Mouse (Mus musculus): ENCODE data around the gene Mmp15. TPM values are rescaled to one million over a fixed set of nuclear protein-coding genes. Genes with fewer than 3 reads are reported as not detected.

The Mmp15 gene
- 24.7 and 32.6 TPM in 2 replicates for polyA plus RNA-seq (2012; rRNA removed; ENCODE audit: low replicate concordance)

DNA sequence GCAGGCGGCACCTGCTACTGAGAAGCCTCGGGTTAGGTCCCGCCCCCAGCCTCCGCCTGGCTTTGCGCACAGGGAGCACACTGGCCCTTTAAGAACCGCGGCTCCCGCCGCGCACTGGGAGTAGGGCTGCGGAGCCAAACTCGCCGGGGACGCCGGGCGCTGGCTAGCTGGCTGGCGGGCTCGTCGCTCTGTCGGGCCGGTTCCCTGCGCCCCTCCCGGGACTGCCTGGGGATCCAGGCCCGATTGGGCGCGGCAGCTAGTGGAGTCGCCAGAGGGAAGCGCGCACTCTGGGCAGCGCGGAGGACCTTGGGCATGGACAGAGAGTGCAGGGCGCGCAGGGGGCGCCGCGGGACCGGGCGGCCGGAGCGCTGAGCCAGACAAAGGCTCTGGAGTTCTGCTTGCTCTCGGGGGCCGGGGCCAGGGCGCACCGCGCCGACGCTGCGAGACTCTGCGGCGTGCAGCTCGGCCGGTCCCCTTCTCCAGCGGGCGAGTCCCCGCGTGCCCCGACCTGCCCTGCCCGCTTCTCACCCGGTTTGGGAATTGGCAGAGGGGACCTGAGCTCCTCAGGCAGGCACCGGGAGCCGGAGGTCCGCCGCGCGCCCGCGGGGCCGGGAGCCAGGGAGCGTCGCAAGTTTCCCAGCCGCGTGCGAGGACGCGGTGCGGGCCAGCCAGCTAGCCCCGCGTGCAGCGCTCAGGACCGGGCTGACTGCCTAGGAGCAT lies at the start of gene Mmp15:
Gene Mmp15 (plus strand): TSS at position 118 of the 720 bp plus-strand sequence.

GRCm38 (mm10) chr8:95306431-95306830 lies 45.6 kb upstream of the Mmp15 start, which contains the start of gene Cngb1:
TSS of gene Cngb1 (minus strand) at chr8:95306585.

GRCm38 (mm10) chr8:95310342-95310970 lies 41.6 kb upstream of the Mmp15 start, which contains the start of gene Tepp:
TSS of gene Tepp (plus strand) at chr8:95310566.

DNA sequence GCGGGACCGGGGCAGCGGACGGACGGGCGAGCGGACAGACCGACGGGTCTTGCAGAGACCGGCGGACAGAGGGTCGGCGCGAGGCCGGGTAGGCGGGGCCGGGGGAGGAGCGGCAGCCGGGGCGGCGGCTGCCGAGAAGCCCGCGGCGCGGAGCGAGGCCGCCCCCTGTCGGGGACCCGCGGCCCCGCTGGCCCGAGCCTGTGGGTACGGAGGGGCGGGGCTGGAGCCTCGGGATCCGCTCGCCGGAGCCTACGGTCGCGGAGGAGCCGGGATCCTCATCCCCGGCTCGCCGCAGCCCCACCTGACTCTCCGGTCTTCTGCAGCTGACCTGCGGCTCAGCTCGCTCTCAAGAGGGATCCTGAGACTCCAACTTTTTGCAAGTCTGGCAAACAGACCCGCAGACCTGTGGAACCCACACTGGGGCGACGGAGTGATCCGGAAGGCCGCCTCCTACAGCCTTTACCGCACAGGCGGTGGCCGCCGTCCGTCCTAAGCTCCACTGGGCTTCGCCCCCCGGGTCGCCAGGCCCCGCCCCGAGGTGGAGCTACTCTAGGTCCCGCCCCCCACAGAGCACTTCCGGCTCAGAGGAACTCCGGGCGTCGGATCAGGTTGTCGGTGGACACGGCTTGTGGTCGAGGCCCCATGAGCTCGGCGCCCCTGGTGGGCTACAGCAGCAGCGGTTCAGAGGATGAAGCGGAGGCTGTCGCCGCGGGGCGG lies 20.2 kb upstream of the Mmp15 start, which contains the start of the genes Zfp319 and Usb1:
Gene Zfp319 (minus strand): TSS at position 231 of the 717 bp plus-strand sequence.
Gene Usb1 (plus strand): TSS at position 565 of the 717 bp plus-strand sequence.

Other genes starting within 250 kb of the Mmp15 start
- gene Kifc3, start 149.5 kb upstream of the Mmp15 start, polyA plus RNA-seq (2012; rRNA removed; ENCODE audit: low replicate concordance) = 67.6 and 72.0 TPM in 2 replicates
- gene Cngb1, start 45.7 kb upstream of the Mmp15 start, polyA plus RNA-seq (2012; rRNA removed; ENCODE audit: low replicate concordance) = 0.44 and 0.69 TPM in 2 replicates
- not detected in 2 replicates for gene Tepp, start 41.7 kb upstream of the Mmp15 start, polyA plus RNA-seq (2012; rRNA removed; ENCODE audit: low replicate concordance)
- gene Zfp319, start 20.3 kb upstream of the Mmp15 start, polyA plus RNA-seq (2012; rRNA removed; ENCODE audit: low replicate concordance) = 5.1 and 5.7 TPM in 2 replicates
- 18.0 and 20.1 TPM in 2 replicates for gene Usb1, start 20.0 kb upstream of the Mmp15 start, polyA plus RNA-seq (2012; rRNA removed; ENCODE audit: low replicate concordance)
- gene Cfap20, start 82.6 kb downstream of the Mmp15 start, polyA plus RNA-seq (2012; rRNA removed; ENCODE audit: low replicate concordance) = 28.0 and 31.9 TPM in 2 replicates
- 3.5 and 5.9 TPM in 2 replicates for gene Csnk2a2, start 137.8 kb downstream of the Mmp15 start, polyA plus RNA-seq (2012; rRNA removed; ENCODE audit: low replicate concordance)
- gene Ccdc113, start 181.8 kb downstream of the Mmp15 start, polyA plus RNA-seq (2012; rRNA removed; ENCODE audit: low replicate concordance) = not detected in 2 replicates
- not detected in 2 replicates for gene Prss54, start 224.1 kb downstream of the Mmp15 start, polyA plus RNA-seq (2012; rRNA removed; ENCODE audit: low replicate concordance)